Comparison of ENCODE assay signal across 8 mouse cellular contexts in the genomic region with DNA sequence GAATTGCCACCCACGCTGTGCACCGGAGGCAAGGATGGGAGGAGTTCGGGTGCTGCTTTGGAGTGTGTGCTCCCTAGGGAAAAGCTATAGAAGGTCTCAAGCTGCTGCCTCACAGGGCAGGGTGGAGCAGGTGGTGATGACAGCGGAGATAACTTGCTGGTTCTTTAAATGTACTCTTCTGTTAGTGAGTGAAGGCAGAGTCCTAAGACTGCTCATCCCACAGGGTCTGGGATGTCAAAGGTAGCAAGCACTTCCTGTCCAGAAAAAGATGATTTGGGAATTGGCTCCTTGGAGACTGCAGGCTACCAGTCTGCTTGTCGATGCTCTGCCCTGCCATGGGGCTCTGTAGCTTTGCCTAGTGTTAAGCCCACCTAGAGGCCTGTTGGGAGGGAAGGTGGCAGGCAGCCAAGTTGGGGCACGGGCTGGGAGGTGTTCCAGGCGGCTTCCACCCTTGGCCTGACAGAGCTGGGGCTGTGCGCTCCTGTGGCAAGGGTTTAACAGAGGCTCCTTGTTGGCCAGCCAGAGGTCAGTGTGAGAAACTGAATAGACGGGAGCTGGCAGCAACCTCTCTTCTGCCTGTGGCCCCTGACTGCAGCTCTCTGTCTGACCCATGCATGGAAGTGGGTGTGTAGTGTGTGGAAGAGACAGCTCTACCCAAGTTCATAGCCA. TPM values are rescaled to one million over a fixed set of nuclear protein-coding genes. Genes with fewer than 3 reads are reported as not detected.
DNase-seq lines count a peak whose midpoint lies in the region; ATAC-seq lines count a peak whose summit lies in the region.

No protein-coding gene starts in this region.

- ATAC-seq in forebrain, embryonic 12.5 days (ENCODE audit: low FRiP score): peak; percentile 74
- ATAC-seq in intestine, embryonic 16.5 days: peak; percentile 49
- no peak for ATAC-seq in liver, embryonic 12.5 days

- H3K4me1 ChIP-seq in forebrain, embryonic 12.5 days: peaks cover 23% of the 10 kb centered on the region
- peaks cover 40% of the 10 kb centered on the region for H3K4me1 ChIP-seq in intestine, embryonic 16.5 days (ENCODE audit: control insufficient read depth, insufficient read depth, low read length)
- peaks cover 78% of the 10 kb centered on the region for H3K4me1 ChIP-seq in liver, embryonic 12.5 days

- H3K36me3 ChIP-seq in forebrain, embryonic 12.5 days (replicated peaks): peaks cover 6% of the 10 kb centered on the region; the same call in 1 of the 2 replicates
- no peaks in the 10 kb centered on the region; the same call in 1 of the 2 replicates for H3K36me3 ChIP-seq in intestine, embryonic 16.5 days (ENCODE audit: control insufficient read depth, insufficient read depth, low read length)
- H3K36me3 ChIP-seq in liver, embryonic 12.5 days: peaks cover 51% of the 10 kb centered on the region

- WGBS in forebrain, embryonic 12.5 days: 71% methylated on average over 9 of the region's 9 CpGs
- 66% methylated on average over 9 of the region's 9 CpGs for WGBS in intestine, embryonic 16.5 days
- 77% methylated on average over 9 of the region's 9 CpGs for WGBS in liver, embryonic 12.5 days (ENCODE audit: insufficient replicate concordance)

- peak; percentile 95 for DNase-seq in heart, adult 11 months
- DNase-seq in heart, adult 8-10 months (ENCODE audit: low spot score): no peak
- peak; percentile 52 for DNase-seq in MN1 (ENCODE audit: low spot score)
- no peak for DNase-seq in urinary bladder, postnatal 4 days (ENCODE audit: low spot score in 2 of 2)
- no peak for DNase-seq in spleen, adult 18-20 months

- H3K9ac ChIP-seq in forebrain, embryonic 12.5 days: no peak overlapping the region
- H3K9ac ChIP-seq in intestine, embryonic 16.5 days (ENCODE audit: low read depth, low read length): peak overlapping the region; percentile 15; the same call in 1 of the 2 replicates
- no peak overlapping the region for H3K9ac ChIP-seq in liver, embryonic 12.5 days

- no peak overlapping the region for H3K4me3 ChIP-seq in forebrain, embryonic 12.5 days (replicated peaks)
- no peak overlapping the region for H3K4me3 ChIP-seq in intestine, embryonic 16.5 days (ENCODE audit: low read length)
- H3K4me3 ChIP-seq in liver, embryonic 12.5 days: no peak overlapping the region

- H3K4me2 ChIP-seq in forebrain, embryonic 12.5 days: no peak overlapping the region
- H3K4me2 ChIP-seq in intestine, embryonic 16.5 days (ENCODE audit: low read depth, low read length): no peak overlapping the region
- H3K4me2 ChIP-seq in liver, embryonic 12.5 days: no peak overlapping the region

- H3K27me3 ChIP-seq in forebrain, embryonic 12.5 days: no peaks in the 10 kb centered on the region
- H3K27me3 ChIP-seq in intestine, embryonic 16.5 days (replicated peaks; ENCODE audit: control insufficient read depth, insufficient read depth, low read length): no peaks in the 10 kb centered on the region
- H3K27me3 ChIP-seq in liver, embryonic 12.5 days (replicated peaks): no peaks in the 10 kb centered on the region

- no peak overlapping the region for H3K27ac ChIP-seq in forebrain, embryonic 12.5 days
- peak overlapping the region; percentile 38; the same call in 1 of the 2 replicates for H3K27ac ChIP-seq in intestine, embryonic 16.5 days (ENCODE audit: low read length)
- H3K27ac ChIP-seq in liver, embryonic 12.5 days: peak overlapping the region; percentile 25; the same call in 1 of the 2 replicates

- H3K9me3 ChIP-seq in forebrain, embryonic 12.5 days: no peaks in the 10 kb centered on the region
- no peaks in the 10 kb centered on the region for H3K9me3 ChIP-seq in intestine, embryonic 16.5 days (ENCODE audit: control insufficient read depth, low read length)
- no peaks in the 10 kb centered on the region for H3K9me3 ChIP-seq in liver, embryonic 12.5 days (replicated peaks)

RNA-seq across cellular contexts. Expression of a gene that starts 13.5 kb away (rescaled TPM):
- 10 to 100 TPM; 34.0 to 52.2 (median 36.9) TPM for total RNA-seq in heart, adult 8-10 months (2022)
- 44.8 and 46.2 TPM in 2 replicates for polyA plus RNA-seq in forebrain, embryonic 12.5 days (2016; fragmentation: Nextera tagmentation; extraction: Ambion mirVana)
- polyA plus RNA-seq in intestine, embryonic 16.5 days (2015; fragmentation: Nextera tagmentation; extraction: Ambion mirVana): 51.5 and 55.7 TPM in 2 replicates
- polyA plus RNA-seq in liver, embryonic 12.5 days (2016; fragmentation: Nextera tagmentation; extraction: Ambion mirVana): 30.4 and 30.9 TPM in 2 replicates

RNA-seq across cellular contexts. Expression of a gene that starts 37.5 kb away (rescaled TPM):
- 10 to 100 TPM; 29.5 to 36.0 (median 32.5) TPM for total RNA-seq in heart, adult 8-10 months (2022)
- polyA plus RNA-seq in forebrain, embryonic 12.5 days (2016; fragmentation: Nextera tagmentation; extraction: Ambion mirVana): 45.3 and 49.2 TPM in 2 replicates
- 74.4 and 87.4 TPM in 2 replicates for polyA plus RNA-seq in intestine, embryonic 16.5 days (2015; fragmentation: Nextera tagmentation; extraction: Ambion mirVana)
- polyA plus RNA-seq in liver, embryonic 12.5 days (2016; fragmentation: Nextera tagmentation; extraction: Ambion mirVana): 36.3 and 36.7 TPM in 2 replicates

Comparison
In these comparisons a context has a peak if more than half of its experiments do, and no peak if none do; other contexts are left out.
1. DNase-seq: peak in heart, adult 11 months (single experiment) and MN1 (single experiment); none in heart, adult 8-10 months (single experiment), urinary bladder, postnatal 4 days (0 of 2) and spleen, adult 18-20 months (0 of 2).